Mouse (Mus musculus): Measurements from ENCODE around the gene Gm20662. TPM values are rescaled to one million over a fixed set of nuclear protein-coding genes. Genes with fewer than 3 reads are reported as not detected.

Gene Gm20662
- polyA plus RNA-seq, 1 experiment from 2014 or later: 0.67 TPM

- Histone ChIP-seq H3K4me2 (ENCODE audit: low read length) (no peak overlapping the region), H3K9me3 (ENCODE audit: control insufficient read depth, low read length) (no peaks in the 10 kb centered on the region), H3K4me3 (replicated peaks; ENCODE audit: low read length) (no peak overlapping the region), H3K9ac (replicated peaks; ENCODE audit: low read depth, low read length) (no peak overlapping the region), H3K36me3 (ENCODE audit: control insufficient read depth, insufficient read depth) (peaks cover 13% of the 10 kb centered on the region), H3K27me3 (replicated peaks; ENCODE audit: control insufficient read depth, insufficient read depth, low read length) (peaks cover 22% of the 10 kb centered on the region), H3K4me1 (replicated peaks; ENCODE audit: control insufficient read depth, insufficient read depth, low read length) (peaks cover 9% of the 10 kb centered on the region), H3K27ac (ENCODE audit: low read length) (no peak overlapping the region)
- 87% methylated on average over 6 of the region's 6 CpGs for WGBS
- no peak for ATAC-seq
These were observed 87.4 kb downstream of the Gm20662 start for GRCm38 (mm10) chr9:108083561-108083960.

DNA sequence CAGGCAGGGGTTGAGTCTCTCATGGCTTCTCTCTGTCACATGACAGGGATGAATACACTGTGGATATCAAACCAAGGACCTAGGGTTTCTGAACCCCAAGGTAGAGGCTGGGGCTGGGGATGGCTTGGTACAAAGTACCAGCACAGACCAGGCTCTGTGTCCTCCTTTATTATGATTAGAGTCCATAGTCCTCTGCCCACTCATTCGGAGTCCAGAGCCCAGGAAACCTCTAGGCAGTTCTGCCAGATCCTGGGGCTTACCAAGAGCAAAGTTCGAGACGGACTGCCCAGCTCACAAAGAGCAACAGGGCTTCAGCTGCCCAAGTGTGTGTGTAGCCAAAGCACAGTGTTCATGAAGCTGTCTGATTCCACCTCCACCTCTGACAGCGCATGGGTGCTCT lies 89.1 kb downstream of the Gm20662 start:
- Histone ChIP-seq H3K9me3 (ENCODE audit: control insufficient read depth, low read length) (no peaks in the 10 kb centered on the region), H3K4me3 (replicated peaks; ENCODE audit: low read length) (no peak overlapping the region), H3K36me3 (ENCODE audit: control insufficient read depth, insufficient read depth) (peaks cover 18% of the 10 kb centered on the region), H3K4me2 (ENCODE audit: low read length) (no peak overlapping the region), H3K27ac (ENCODE audit: low read length) (no peak overlapping the region), H3K27me3 (replicated peaks; ENCODE audit: control insufficient read depth, insufficient read depth, low read length) (peaks cover 22% of the 10 kb centered on the region), H3K9ac (replicated peaks; ENCODE audit: low read depth, low read length) (no peak overlapping the region), H3K4me1 (replicated peaks; ENCODE audit: control insufficient read depth, insufficient read depth, low read length) (peaks cover 2% of the 10 kb centered on the region; the same call in 1 of the 2 replicates)
- WGBS: 92% methylated on average over 4 of the region's 4 CpGs
- ATAC-seq: no peak

- ATAC-seq: no peak
- no peak overlapping the region for H3K4me3 ChIP-seq (replicated peaks; ENCODE audit: low read length)
- WGBS: 94% methylated on average over 7 of the region's 7 CpGs
- no peak overlapping the region for H3K9ac ChIP-seq (replicated peaks; ENCODE audit: low read depth, low read length)
- peaks cover 22% of the 10 kb centered on the region for H3K36me3 ChIP-seq (ENCODE audit: control insufficient read depth, insufficient read depth)
- no peak overlapping the region for H3K4me2 ChIP-seq (ENCODE audit: low read length)
- peaks cover 14% of the 10 kb centered on the region for H3K4me1 ChIP-seq (replicated peaks; ENCODE audit: control insufficient read depth, insufficient read depth, low read length)
- no peak overlapping the region for H3K27ac ChIP-seq (ENCODE audit: low read length)
- H3K9me3 ChIP-seq (ENCODE audit: control insufficient read depth, low read length): no peaks in the 10 kb centered on the region
- H3K27me3 ChIP-seq (replicated peaks; ENCODE audit: control insufficient read depth, insufficient read depth, low read length): no peaks in the 10 kb centered on the region
These were observed 94.5 kb downstream of the Gm20662 start for GRCm38 (mm10) chr9:108090611-108091120.

DNA sequence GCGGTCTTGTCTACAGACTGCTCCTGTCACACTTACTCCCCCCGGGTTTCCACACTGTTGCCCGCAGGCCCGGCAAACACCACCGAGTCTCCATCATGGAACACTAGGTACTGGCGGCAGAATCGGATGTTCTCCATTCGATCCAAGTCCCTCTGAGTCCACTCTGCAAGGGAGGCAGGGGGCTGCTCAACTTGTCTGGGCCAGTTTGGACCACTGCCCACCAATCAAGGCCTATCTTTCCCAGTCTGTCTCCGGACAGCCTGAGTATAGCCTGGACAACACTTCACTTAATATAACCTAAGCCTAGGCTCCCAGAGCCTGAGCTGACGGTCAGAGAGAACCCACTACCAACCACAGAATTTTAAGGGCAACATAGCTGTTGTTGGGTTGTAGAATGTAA lies 97.4 kb downstream of the Gm20662 start:
- Histone ChIP-seq H3K36me3 (ENCODE audit: control insufficient read depth, insufficient read depth) (peaks cover 19% of the 10 kb centered on the region), H3K4me1 (replicated peaks; ENCODE audit: control insufficient read depth, insufficient read depth, low read length) (peaks cover 16% of the 10 kb centered on the region), H3K27ac (ENCODE audit: low read length) (no peak overlapping the region), H3K27me3 (replicated peaks; ENCODE audit: control insufficient read depth, insufficient read depth, low read length) (no peaks in the 10 kb centered on the region), H3K4me2 (ENCODE audit: low read length) (peak overlapping the region; percentile 84), H3K4me3 (replicated peaks; ENCODE audit: low read length) (peak overlapping the region; percentile 63), H3K9ac (replicated peaks; ENCODE audit: low read depth, low read length) (peak overlapping the region; percentile 67), H3K9me3 (ENCODE audit: control insufficient read depth, low read length) (no peaks in the 10 kb centered on the region)
- WGBS: 74% methylated on average over 10 of the region's 10 CpGs
- no peak for ATAC-seq

- Histone ChIP-seq H3K27me3 (replicated peaks; ENCODE audit: control insufficient read depth, insufficient read depth, low read length) (no peaks in the 10 kb centered on the region), H3K36me3 (ENCODE audit: control insufficient read depth, insufficient read depth) (peaks cover 19% of the 10 kb centered on the region), H3K9me3 (ENCODE audit: control insufficient read depth, low read length) (no peaks in the 10 kb centered on the region), H3K9ac (replicated peaks; ENCODE audit: low read depth, low read length) (peak within 1 kb of the TSS; percentile 67), H3K27ac (ENCODE audit: low read length) (peak within 1 kb of the TSS; percentile 72), H3K4me1 (replicated peaks; ENCODE audit: control insufficient read depth, insufficient read depth, low read length) (peaks cover 16% of the 10 kb centered on the region), H3K4me2 (ENCODE audit: low read length) (peak within 1 kb of the TSS; percentile 84), H3K4me3 (replicated peaks; ENCODE audit: low read length) (peak within 1 kb of the TSS; percentile 63)
- peak; percentile 92 for ATAC-seq
- WGBS: under 1% methylated on average over 52 of the region's 52 CpGs
These were observed 98.2 kb downstream of the Gm20662 start, which contains the start of gene Apeh for GRCm38 (mm10) chr9:108094184-108094941. Gene Apeh (minus strand): TSS chr9:108094606.

Small RNA genes lying within 50 kb of the gene (microRNA-seq; reads per million reads assigned to microRNA genes)
- not detected for gene Mir7088

Other genes starting within 250 kb of the Gm20662 start
- gene Rbm5, start 225.4 kb upstream of the Gm20662 start, polyA plus RNA-seq (2015; fragmentation: Nextera tagmentation; extraction: Ambion mirVana): 294 and 303 TPM in 2 replicates
- gene Rbm6, start 123.1 kb upstream of the Gm20662 start, polyA plus RNA-seq (2015; fragmentation: Nextera tagmentation; extraction: Ambion mirVana): 115 and 140 TPM in 2 replicates
- 24.8 and 25.2 TPM in 2 replicates for gene Mon1a, start 108.2 kb upstream of the Gm20662 start, polyA plus RNA-seq (2015; fragmentation: Nextera tagmentation; extraction: Ambion mirVana)
- gene Mst1r, start 89.5 kb upstream of the Gm20662 start, polyA plus RNA-seq (2015; fragmentation: Nextera tagmentation; extraction: Ambion mirVana): 0.91 and 1.3 TPM in 2 replicates
- not detected in 2 replicates for gene Actl11, start 67.9 kb upstream of the Gm20662 start, polyA plus RNA-seq (2015; fragmentation: Nextera tagmentation; extraction: Ambion mirVana)
- gene Camkv, start 60.7 kb upstream of the Gm20662 start, polyA plus RNA-seq (2015; fragmentation: Nextera tagmentation; extraction: Ambion mirVana): 117 and 140 TPM in 2 replicates
- gene Traip, start 46.2 kb upstream of the Gm20662 start, polyA plus RNA-seq (2015; fragmentation: Nextera tagmentation; extraction: Ambion mirVana): 14.2 and 17.1 TPM in 2 replicates
- 3.2 and 3.7 TPM in 2 replicates for gene Uba7, start 20.8 kb upstream of the Gm20662 start, polyA plus RNA-seq (2015; fragmentation: Nextera tagmentation; extraction: Ambion mirVana)
- gene Gm20661, start 13.3 kb upstream of the Gm20662 start, polyA plus RNA-seq (2015; fragmentation: Nextera tagmentation; extraction: Ambion mirVana): 0.65 and 0.92 TPM in 2 replicates
- gene Inka1, start 10.5 kb upstream of the Gm20662 start, polyA plus RNA-seq (2015; fragmentation: Nextera tagmentation; extraction: Ambion mirVana): 12.8 and 14.2 TPM in 2 replicates
- gene Cdhr4, start 3.9 kb upstream of the Gm20662 start, polyA plus RNA-seq (2015; fragmentation: Nextera tagmentation; extraction: Ambion mirVana): 1.2 TPM in 2 replicates
- gene Ip6k1, start 6.2 kb downstream of the Gm20662 start, polyA plus RNA-seq (2015; fragmentation: Nextera tagmentation; extraction: Ambion mirVana): 110 and 116 TPM in 2 replicates
- 19.6 and 21.2 TPM in 2 replicates for gene Gmppb, start 52.9 kb downstream of the Gm20662 start, polyA plus RNA-seq (2015; fragmentation: Nextera tagmentation; extraction: Ambion mirVana)
- 2.5 and 3.4 TPM in 2 replicates for gene Amigo3, start 56.8 kb downstream of the Gm20662 start, polyA plus RNA-seq (2015; fragmentation: Nextera tagmentation; extraction: Ambion mirVana)
- not detected in 2 replicates for gene Mst1, start 84.1 kb downstream of the Gm20662 start, polyA plus RNA-seq (2015; fragmentation: Nextera tagmentation; extraction: Ambion mirVana)
- gene Rnf123, start 87.0 kb downstream of the Gm20662 start, polyA plus RNA-seq (2015; fragmentation: Nextera tagmentation; extraction: Ambion mirVana): 44.5 and 53.1 TPM in 2 replicates
- gene Apeh, start 98.3 kb downstream of the Gm20662 start, polyA plus RNA-seq (2015; fragmentation: Nextera tagmentation; extraction: Ambion mirVana): 41.3 and 46.2 TPM in 2 replicates
- 7.0 and 8.5 TPM in 2 replicates for gene Bsn, start 194.0 kb downstream of the Gm20662 start, polyA plus RNA-seq (2015; fragmentation: Nextera tagmentation; extraction: Ambion mirVana)

Measured in forebrain, embryonic 16.5 days (tissue).